Mouse (Mus musculus) limb, embryonic 14.5 days (tissue): ENCODE measurements around the gene Naif1. TPM values are rescaled to one million over a fixed set of nuclear protein-coding genes. Genes with fewer than 3 reads are reported as not detected.
"Not testable (repeated sequence)": the region's sequence is repeated elsewhere in the genome, so short reads cannot be mapped to it uniquely, and the experiment has no call there.

Experiments used
- ATAC-seq: fragments of 200-750 bp; cut with Nextera tagmentation; 2 replicates; pipeline ENCODE4 v1.8.0; 2017; ENCODE audit warnings: low read depth, moderate number of reproducible peaks, moderate TSS enrichment; ENCODE audit not compliant: low FRiP score
- DNase-seq: peaks from one replicate; pipeline ENCODE4 v3.0.0-alpha.2; 2015; ENCODE audit warnings: low spot score
- H3K27ac ChIP-seq: fragments of 300-500 bp; sonication (generic); replicated peaks from 2 replicates; pipeline ENCODE4 v1.5.1; 2014; ENCODE audit warnings: low read depth, mild to moderate bottlenecking, low read length, moderate library complexity, mixed read lengths
- H3K27me3 ChIP-seq: fragments of 300-500 bp; sonication (generic); 2 replicates; pipeline ENCODE4 v1.6.1; 2014; ENCODE audit warnings: low read length, mixed read lengths; ENCODE audit not compliant: control insufficient read depth, insufficient read depth
- H3K36me3 ChIP-seq: fragments of 300-500 bp; sonication (generic); 2 replicates; pipeline ENCODE4 v1.6.1; 2014; ENCODE audit warnings: mild to moderate bottlenecking, low read length, moderate library complexity, mixed read lengths; ENCODE audit not compliant: control insufficient read depth, insufficient read depth
- H3K4me1 ChIP-seq: fragments of 300-500 bp; sonication (generic); 2 replicates; pipeline ENCODE4 v1.6.1; 2014; ENCODE audit warnings: antibody characterized with exemption, low read length, mixed read lengths; ENCODE audit not compliant: control insufficient read depth, insufficient read depth
- H3K4me2 ChIP-seq: fragments of 300-500 bp; sonication (generic); replicated peaks from 2 replicates; pipeline ENCODE4 v1.6.1; 2014; ENCODE audit warnings: low read depth, mild to moderate bottlenecking, low read length, moderate library complexity; ENCODE audit not compliant: severe bottlenecking
- H3K4me3 ChIP-seq: fragments of 300-500 bp; sonication (generic); replicated peaks from 2 replicates; pipeline ENCODE4 v1.5.1; 2014; ENCODE audit warnings: low read length
- H3K9ac ChIP-seq: fragments of 300-500 bp; sonication (generic); 2 replicates; pipeline ENCODE4 v1.6.1; 2014; ENCODE audit warnings: mild to moderate bottlenecking, low read depth, low read length, moderate library complexity; ENCODE audit not compliant: severe bottlenecking
- H3K9me3 ChIP-seq: fragments of 300-500 bp; sonication (generic); 2 replicates; pipeline ENCODE4 v1.6.1; 2016; ENCODE audit warnings: low read length; ENCODE audit not compliant: control insufficient read depth
- POLR2A ChIP-seq: fragments of 200-500 bp; IDR thresholded peaks from 2 replicates; pipeline ENCODE4 v1.8.0; 2012; ENCODE audit warnings: inconsistent platforms, mild to moderate bottlenecking, moderate library complexity, borderline replicate concordance; ENCODE audit not compliant: insufficient read depth, insufficient read length; ENCODE audit errors: extremely low read depth
- WGBS: fragments of 180-500 bp; shearing (Covaris S2); extraction: QIAGEN DNeasy Blood & Tissue Kit; methylation state at CpG from one replicate; pipeline ENCODE4 v1.1.7; 2014; 5-methylcytosine and 5-hydroxymethylcytosine counted together
- polyA plus RNA-seq, 2 experiments: library from polyadenylated mRNA; depleted of rRNA in 1 of 2; stranded (reverse) in 1 of 2; unstranded in 1 of 2; fragments of >200 nt; fragmentation: Nextera tagmentation in 1 of 2; extraction: Ambion mirVana in 1 of 2; gene quantifications; 2 replicates each; pipeline versions ENCODE4 v1.2.1 to v1.2.3; 2012 to 2014

The Naif1 gene
- polyA plus RNA-seq, 2 experiments: 4.2 to 4.5 TPM

DNA sequence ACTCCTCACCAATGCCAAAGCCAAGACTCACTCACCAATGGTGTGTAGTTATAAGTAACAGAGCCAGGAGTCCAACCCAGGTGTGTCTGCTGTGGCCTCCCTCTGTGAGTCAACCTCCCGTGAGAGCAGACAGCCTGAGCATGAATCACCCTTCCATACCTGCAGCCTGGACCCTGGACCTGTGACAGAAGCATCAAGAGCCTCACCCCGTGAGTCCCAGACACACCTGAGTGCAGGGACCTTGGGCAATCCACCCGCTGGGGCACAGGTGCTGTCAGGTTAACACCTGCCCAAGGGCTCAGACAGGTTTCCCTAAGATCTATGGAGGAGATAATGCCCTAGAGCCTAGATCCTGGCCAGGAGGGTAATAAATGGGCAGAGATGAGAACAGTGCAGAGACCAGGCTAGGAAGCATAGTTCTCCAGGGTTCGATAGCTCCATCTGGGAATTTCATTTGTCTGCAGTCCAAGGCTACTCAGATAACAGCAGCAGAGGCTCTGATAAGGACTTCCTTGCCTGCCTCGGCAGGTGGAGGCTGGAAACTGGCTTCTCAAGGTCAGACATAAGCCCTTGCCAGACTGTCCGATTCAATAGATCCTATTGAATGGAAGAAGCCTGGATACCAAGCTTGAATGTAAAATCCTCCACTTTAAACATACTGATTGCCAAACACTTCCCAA lies 20.9 kb downstream of the Naif1 start:
- no peak overlapping the region for H3K27ac ChIP-seq
- no peak for TF ChIP-seq POLR2A
- H3K9me3 ChIP-seq: no peaks in the 10 kb centered on the region
- H3K9ac ChIP-seq: no peak overlapping the region
- H3K4me2 ChIP-seq: no peak overlapping the region
- no peak for DNase-seq
- no peak for ATAC-seq
- 86% methylated on average over 6 of the region's 6 CpGs for WGBS
- no peaks in the 10 kb centered on the region for H3K36me3 ChIP-seq
- no peaks in the 10 kb centered on the region for H3K4me1 ChIP-seq
- no peaks in the 10 kb centered on the region for H3K27me3 ChIP-seq
- H3K4me3 ChIP-seq: no peak overlapping the region

GRCm38 (mm10) chr2:32471681-32472061 lies 21.4 kb downstream of the Naif1 start:
- Histone ChIP-seq H3K4me2 (no peak overlapping the region), H3K27ac (no peak overlapping the region), H3K36me3 (no peaks in the 10 kb centered on the region), H3K27me3 (no peaks in the 10 kb centered on the region), H3K4me3 (no peak overlapping the region), H3K9ac (no peak overlapping the region), H3K4me1 (no peaks in the 10 kb centered on the region), H3K9me3 (no peaks in the 10 kb centered on the region)
- ATAC-seq (no peak), DNase-seq (no peak)
- no peak for TF ChIP-seq POLR2A
- WGBS: 81% methylated on average over 6 of the region's 6 CpGs

GRCm38 (mm10) chr2:32475361-32475760 lies 25.1 kb downstream of the Naif1 start:
- 98% methylated on average over 4 of the region's 9 CpGs for WGBS
- not testable (repeated sequence) for H3K36me3 ChIP-seq, DNase-seq

GRCm38 (mm10) chr2:32482351-32482750 lies 32.1 kb downstream of the Naif1 start:
- H3K27me3 ChIP-seq: no peaks in the 10 kb centered on the region
- H3K4me1 ChIP-seq: no peaks in the 10 kb centered on the region; the same call in 1 of the 2 replicates
- H3K36me3 ChIP-seq: no peaks in the 10 kb centered on the region
- no peak overlapping the region for H3K4me2 ChIP-seq
- H3K27ac ChIP-seq: no peak overlapping the region
- no peak for DNase-seq
- no peak for TF ChIP-seq POLR2A
- ATAC-seq: no peak
- H3K9me3 ChIP-seq: no peaks in the 10 kb centered on the region
- no peak overlapping the region for H3K4me3 ChIP-seq
- H3K9ac ChIP-seq: no peak overlapping the region
- WGBS: 92% methylated on average over 8 of the region's 8 CpGs

More at GRCm38 (mm10) chr2:32475361-32475760, 25.1 kb downstream of the Naif1 start:
- H3K4me3 ChIP-seq, H3K4me2 ChIP-seq, H3K9ac ChIP-seq, ATAC-seq, H3K27me3 ChIP-seq, H3K4me1 ChIP-seq, H3K9me3 ChIP-seq, H3K27ac ChIP-seq: not testable (repeated sequence)

- Histone ChIP-seq H3K4me1 (no peaks in the 10 kb centered on the region; the same call in 1 of the 2 replicates), H3K4me2 (no peak overlapping the region), H3K27me3 (no peaks in the 10 kb centered on the region), H3K36me3 (no peaks in the 10 kb centered on the region), H3K4me3 (no peak overlapping the region), H3K9me3 (no peaks in the 10 kb centered on the region), H3K9ac (no peak overlapping the region), H3K27ac (no peak overlapping the region)
- 65% methylated on average over 9 of the region's 9 CpGs for WGBS
- TF ChIP-seq POLR2A: no peak
- ATAC-seq (no peak), DNase-seq (no peak)
Observed at GRCm38 (mm10) chr2:32483179-32483875, 33.1 kb downstream of the Naif1 start.
